Mouse (Mus musculus): ENCODE data around the gene Map1b. TPM values are rescaled to one million over a fixed set of nuclear protein-coding genes. Genes with fewer than 3 reads are reported as not detected.

The Map1b gene
- polyA plus RNA-seq, 1 experiment from 2014 or later, result 10.1 TPM

GRCm38 (mm10) chr13:99409216-99409615, 107.1 kb downstream of the Map1b start:
- CTCF ChIA-PET, result no interaction called here
- no peaks in the 10 kb centered on the region for H3K27me3 ChIP-seq
- in situ Hi-C loops (cut with MboI; ENCODE audit: low pct_unique_long_range_greater_than_20kb), result no loop called here
- POLR2A ChIA-PET, result no interaction called here
- DNase-seq (ENCODE audit: low read depth, low spot score) (no peak), ATAC-seq (no peak)
- TF ChIP-seq CTCF (IDR thresholded peaks at IDR 0.05), result no peak

GRCm38 (mm10) chr13:99399373-99399772, 117.0 kb downstream of the Map1b start:
- no peaks in the 10 kb centered on the region for H3K27me3 ChIP-seq
- in situ Hi-C loops (cut with MboI; ENCODE audit: low pct_unique_long_range_greater_than_20kb), result no loop called here
- ATAC-seq (peak; percentile 54), DNase-seq (ENCODE audit: low read depth, low spot score) (no peak)
- TF ChIP-seq CTCF (IDR thresholded peaks at IDR 0.05), result no peak
- CTCF ChIA-PET, result interaction anchor here (0.9 kb wide), 1 partner anchor 24 kb away, joined by 3 read pairs; no protein-coding TSS in a partner anchor
- POLR2A ChIA-PET, result no interaction called here

GRCm38 (mm10) chr13:99398149-99398701, 118.1 kb downstream of the Map1b start:
- ATAC-seq, result no peak
- CTCF ChIA-PET, result interaction anchor here (0.9 kb wide), 1 partner anchor 23 kb away, joined by 3 read pairs; no protein-coding TSS in a partner anchor
- no peak for DNase-seq (ENCODE audit: low read depth, low spot score)

GRCm38 (mm10) chr13:99397228-99397627, 119.1 kb downstream of the Map1b start:
- no peak for DNase-seq (ENCODE audit: low read depth, low spot score)
- POLR2A ChIA-PET, result interaction anchor here (1.4 kb wide), 1 partner anchor 12 kb away, joined by 4 read pairs; no protein-coding TSS in a partner anchor
- no peaks in the 10 kb centered on the region for H3K27me3 ChIP-seq
- no peak for TF ChIP-seq CTCF (IDR thresholded peaks at IDR 0.05)
- in situ Hi-C loops (cut with MboI; ENCODE audit: low pct_unique_long_range_greater_than_20kb), result no loop called here
- ATAC-seq, result peak; percentile 68
- CTCF ChIA-PET, result interaction anchor here (1.0 kb wide), 1 partner anchor 22 kb away, joined by 3 read pairs; no protein-coding TSS in a partner anchor

More at GRCm38 (mm10) chr13:99398149-99398701, 118.1 kb downstream of the Map1b start:
- no peaks in the 10 kb centered on the region for H3K27me3 ChIP-seq
- POLR2A ChIA-PET, result interaction anchor here (1.4 kb wide), 1 partner anchor 13 kb away, joined by 4 read pairs; no protein-coding TSS in a partner anchor
- no peak for TF ChIP-seq CTCF (IDR thresholded peaks at IDR 0.05)
- in situ Hi-C loops (cut with MboI; ENCODE audit: low pct_unique_long_range_greater_than_20kb), result no loop called here

GRCm38 (mm10) chr13:99395531-99395930, 120.8 kb downstream of the Map1b start:
- CTCF ChIA-PET, result no interaction called here
- POLR2A ChIA-PET, result no interaction called here
- no peak for DNase-seq (ENCODE audit: low read depth, low spot score)
- TF ChIP-seq CTCF (IDR thresholded peaks at IDR 0.05), result no peak
- no peaks in the 10 kb centered on the region for H3K27me3 ChIP-seq
- ATAC-seq, result peak; percentile 7
- in situ Hi-C loops (cut with MboI; ENCODE audit: low pct_unique_long_range_greater_than_20kb), result no loop called here

- no peak for DNase-seq (ENCODE audit: low read depth, low spot score)
Observed at GRCm38 (mm10) chr13:99394694-99395093, 121.6 kb downstream of the Map1b start.

GRCm38 (mm10) chr13:99393128-99393527, 123.2 kb downstream of the Map1b start:
- in situ Hi-C loops (cut with MboI; ENCODE audit: low pct_unique_long_range_greater_than_20kb), result no loop called here

More at GRCm38 (mm10) chr13:99394694-99395093, 121.6 kb downstream of the Map1b start:
- in situ Hi-C loops (cut with MboI; ENCODE audit: low pct_unique_long_range_greater_than_20kb), result no loop called here
- no peaks in the 10 kb centered on the region for H3K27me3 ChIP-seq
- CTCF ChIA-PET, result interaction anchor here (1.5 kb wide), 1 partner anchor 19 kb away, joined by 5 read pairs; no protein-coding TSS in a partner anchor
- POLR2A ChIA-PET, result no interaction called here
- no peak for ATAC-seq
- no peak for TF ChIP-seq CTCF (IDR thresholded peaks at IDR 0.05)

GRCm38 (mm10) chr13:99391417-99391816, 124.9 kb downstream of the Map1b start:
- ATAC-seq, result peak; percentile 89
- in situ Hi-C loops (cut with MboI; ENCODE audit: low pct_unique_long_range_greater_than_20kb), result no loop called here
- CTCF ChIA-PET, result no interaction called here
- no peak for TF ChIP-seq CTCF (IDR thresholded peaks at IDR 0.05)
- POLR2A ChIA-PET, result interaction anchor here (0.6 kb wide), 1 partner anchor 84 kb away, joined by 3 read pairs; no protein-coding TSS in a partner anchor
- no peaks in the 10 kb centered on the region for H3K27me3 ChIP-seq
- peak; percentile 94 for DNase-seq (ENCODE audit: low read depth, low spot score)

More at GRCm38 (mm10) chr13:99393128-99393527, 123.2 kb downstream of the Map1b start:
- H3K27me3 ChIP-seq, result no peaks in the 10 kb centered on the region
- ChIA-PET CTCF (interaction anchor here (1.5 kb wide), 1 partner anchor 18 kb away, joined by 5 read pairs; no protein-coding TSS in a partner anchor), POLR2A (interaction anchor here (0.6 kb wide), 1 partner anchor 1768 kb away, joined by 5 read pairs; no protein-coding TSS in a partner anchor)
- TF ChIP-seq CTCF (IDR thresholded peaks at IDR 0.05), result no peak
- ATAC-seq (no peak), DNase-seq (ENCODE audit: low read depth, low spot score) (no peak)

- ATAC-seq, result no peak
- TF ChIP-seq CTCF (IDR thresholded peaks at IDR 0.05), result no peak
- no peak for DNase-seq (ENCODE audit: low read depth, low spot score)
- in situ Hi-C loops (cut with MboI; ENCODE audit: low pct_unique_long_range_greater_than_20kb), result no loop called here
- ChIA-PET CTCF (interaction anchor here (0.7 kb wide), 1 partner anchor 53 kb away, joined by 3 read pairs; no protein-coding TSS in a partner anchor), POLR2A (no interaction called here)
- H3K27me3 ChIP-seq, result no peaks in the 10 kb centered on the region
Observed at GRCm38 (mm10) chr13:99387901-99388811, 128.2 kb downstream of the Map1b start.

- no peak for TF ChIP-seq CTCF (IDR thresholded peaks at IDR 0.05)
Observed at GRCm38 (mm10) chr13:99386341-99386740, 130.0 kb downstream of the Map1b start.

More at GRCm38 (mm10) chr13:99386341-99386740, 130.0 kb downstream of the Map1b start:
- in situ Hi-C loops (cut with MboI; ENCODE audit: low pct_unique_long_range_greater_than_20kb), result no loop called here
- ATAC-seq (no peak), DNase-seq (ENCODE audit: low read depth, low spot score) (no peak)
- no peaks in the 10 kb centered on the region for H3K27me3 ChIP-seq
- POLR2A ChIA-PET, result no interaction called here
- CTCF ChIA-PET, result no interaction called here
